Mouse (Mus musculus) CD4-positive, CD25-positive, alpha-beta regulatory T cell, adult 4 months (primary cell): Measurements from ENCODE around the gene Mcf2l. TPM values are rescaled to one million over a fixed set of nuclear protein-coding genes. Genes with fewer than 3 reads are reported as not detected.

Experiments
- ATAC-seq: one replicate; pipeline ENCODE4 v1.8.0; 2017
- polyA plus RNA-seq, 2 experiments: library from polyadenylated mRNA; unstranded; fragments of 100-300 nt; shearing (Covaris generic); gene quantifications; one replicate each; pipeline ENCODE4 v1.2.1; 2017

Gene Mcf2l
- polyA plus RNA-seq, 2 experiments from 2014 or later: 0.65 TPM; not detected in 1

DNA sequence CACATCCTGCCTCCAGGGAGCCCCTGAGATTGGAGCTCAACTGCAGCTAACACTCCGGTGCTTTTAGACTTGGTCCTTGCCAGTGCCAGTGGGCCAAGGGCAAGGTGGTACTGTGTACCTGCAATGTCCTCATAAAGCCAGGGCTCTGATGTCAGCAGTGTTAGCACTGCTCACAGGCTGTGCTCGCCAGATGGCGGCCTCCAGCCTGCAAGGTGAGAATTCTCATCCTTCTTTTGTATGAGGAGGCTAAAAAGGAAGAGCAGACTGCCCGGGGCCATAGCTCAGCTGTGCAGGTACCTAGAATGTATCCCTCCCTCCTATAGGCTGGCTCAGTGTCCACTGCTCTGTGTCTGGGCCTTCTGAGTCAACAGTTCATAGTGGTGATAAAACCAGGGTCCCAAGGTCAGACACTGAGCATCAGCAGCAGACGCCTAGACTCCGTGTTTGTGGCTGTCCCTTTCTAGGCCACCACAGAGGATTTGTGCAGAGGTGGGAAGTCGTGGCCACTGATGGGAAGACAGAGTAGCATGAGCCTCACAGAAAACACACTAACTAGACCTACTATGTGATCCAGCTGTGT lies 77.5 kb downstream of the Mcf2l start:
- ATAC-seq: no peak

GRCm38 (mm10) chr8:12952699-12953098 lies 79.1 kb downstream of the Mcf2l start:
- ATAC-seq: no peak

DNA sequence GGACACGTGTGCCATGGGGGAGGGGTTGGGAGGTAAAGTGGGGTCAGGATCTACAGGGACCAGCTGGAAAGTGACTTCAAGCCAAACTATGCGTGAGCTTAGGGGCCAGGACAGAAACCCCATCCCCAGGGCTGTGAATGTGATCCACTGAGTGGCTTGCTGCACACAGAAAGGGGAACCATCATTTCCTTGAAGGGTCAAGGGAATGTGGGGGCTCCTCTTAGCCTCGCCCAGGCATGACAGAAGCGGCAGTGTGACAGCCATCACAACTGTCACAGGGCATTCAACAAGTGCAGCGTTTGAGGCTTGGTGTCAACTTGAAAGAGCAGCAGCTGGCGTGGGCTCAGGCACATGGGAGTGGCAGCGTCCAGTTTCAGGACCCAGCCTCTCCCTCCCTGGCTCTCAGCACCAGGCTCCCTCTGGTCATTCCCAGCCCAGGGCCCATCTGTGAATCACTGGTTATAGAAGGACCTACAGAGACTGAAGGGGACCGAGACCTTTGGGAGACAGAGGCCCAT lies 81.8 kb downstream of the Mcf2l start:
- ATAC-seq: no peak

GRCm38 (mm10) chr8:12955880-12956279 lies 82.3 kb downstream of the Mcf2l start:
- no peak for ATAC-seq

DNA sequence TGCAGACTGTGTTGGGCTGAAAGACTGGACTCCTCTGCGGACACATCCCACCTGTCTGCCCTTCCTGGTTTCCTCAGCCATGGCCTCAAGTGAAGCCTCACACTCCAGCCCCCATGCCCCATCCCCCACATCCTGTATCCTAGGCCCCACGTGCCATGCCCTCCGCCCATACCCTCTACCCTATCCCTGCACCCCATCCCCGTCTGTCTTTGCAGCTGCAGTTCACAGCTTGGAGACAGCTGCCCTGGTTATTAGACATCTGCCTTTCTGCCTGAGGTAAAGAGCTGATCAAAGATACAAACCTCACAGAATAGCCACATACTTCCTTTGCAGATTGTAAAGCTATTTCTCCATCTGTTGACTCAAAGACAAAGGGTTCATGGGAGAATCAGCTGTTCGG lies 83.3 kb downstream of the Mcf2l start:
- no peak for ATAC-seq

DNA sequence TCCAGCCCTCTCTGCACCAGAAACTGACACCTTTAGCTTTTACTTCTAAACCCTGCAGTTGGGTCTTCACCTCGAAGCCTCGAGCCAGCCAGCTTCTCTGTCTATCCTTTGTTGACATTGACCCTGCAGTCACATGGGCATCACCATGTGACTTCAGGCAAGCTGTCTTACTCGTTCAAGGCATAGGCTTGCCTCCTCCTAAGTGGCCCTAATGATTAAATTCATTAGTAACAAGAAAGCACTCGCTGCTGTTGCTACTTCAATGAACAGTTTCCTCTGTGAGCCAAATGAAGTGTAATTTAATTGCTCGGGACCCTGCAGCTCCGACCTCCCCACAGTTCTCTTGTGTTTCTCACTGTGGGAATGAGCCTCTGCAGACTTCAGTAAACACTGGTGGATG lies 83.8 kb downstream of the Mcf2l start:
- ATAC-seq: no peak

DNA sequence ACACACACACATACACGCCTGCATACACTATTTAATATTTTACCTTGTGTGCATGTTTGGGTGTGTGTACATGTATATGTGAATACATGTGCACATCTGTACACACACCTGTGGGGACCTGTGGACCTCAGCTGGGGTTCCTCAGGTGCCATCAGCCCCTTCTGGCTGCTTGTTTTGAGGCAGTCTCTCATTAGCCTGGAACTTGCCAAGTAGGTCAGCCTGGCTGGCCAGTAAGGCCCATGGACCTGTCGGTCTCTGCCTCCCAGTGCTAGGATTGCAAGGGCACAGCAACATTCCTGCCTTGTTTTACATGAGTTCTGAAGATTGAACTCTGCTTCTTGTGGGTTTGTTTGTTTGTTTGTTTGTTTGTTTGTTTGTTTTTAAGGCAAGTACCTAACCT lies 87.0 kb downstream of the Mcf2l start:
- ATAC-seq: no peak

- no peak for ATAC-seq
These were observed 87.6 kb downstream of the Mcf2l start for GRCm38 (mm10) chr8:12961211-12961610.

DNA sequence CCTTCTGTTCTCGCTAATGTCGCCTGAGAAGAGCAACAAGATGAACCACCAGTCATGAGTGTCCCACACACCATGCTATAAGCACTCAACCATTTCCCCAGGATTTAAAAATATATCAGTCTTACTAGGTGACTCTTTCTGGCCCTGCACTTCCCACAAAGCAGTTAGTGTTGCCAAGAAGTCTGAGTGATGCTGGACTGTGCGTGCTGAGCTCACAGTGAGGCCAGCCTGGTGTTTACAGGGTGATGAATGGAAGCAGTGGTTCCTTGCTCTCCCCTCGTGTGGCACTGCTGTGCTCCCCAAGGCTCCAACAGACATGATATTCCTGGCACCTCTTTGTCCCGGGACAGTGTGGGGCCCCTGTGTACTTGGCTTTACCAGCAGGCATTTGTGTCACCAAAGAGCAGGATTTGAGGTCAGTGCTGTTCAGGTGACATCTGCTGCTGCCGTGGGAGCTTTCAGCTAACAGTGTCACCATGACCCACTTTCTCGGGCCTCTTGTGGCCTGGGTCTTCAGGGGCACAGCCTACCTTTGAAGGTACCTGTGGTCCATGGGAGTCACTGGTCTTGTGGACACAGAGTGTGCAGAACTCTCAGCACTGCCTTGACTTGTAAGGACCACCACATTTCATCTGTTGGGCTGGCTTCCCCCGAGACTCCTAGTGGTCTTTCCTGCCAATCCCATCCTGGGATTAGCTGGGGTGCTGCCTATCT lies 88.4 kb downstream of the Mcf2l start:
- ATAC-seq: no peak

DNA sequence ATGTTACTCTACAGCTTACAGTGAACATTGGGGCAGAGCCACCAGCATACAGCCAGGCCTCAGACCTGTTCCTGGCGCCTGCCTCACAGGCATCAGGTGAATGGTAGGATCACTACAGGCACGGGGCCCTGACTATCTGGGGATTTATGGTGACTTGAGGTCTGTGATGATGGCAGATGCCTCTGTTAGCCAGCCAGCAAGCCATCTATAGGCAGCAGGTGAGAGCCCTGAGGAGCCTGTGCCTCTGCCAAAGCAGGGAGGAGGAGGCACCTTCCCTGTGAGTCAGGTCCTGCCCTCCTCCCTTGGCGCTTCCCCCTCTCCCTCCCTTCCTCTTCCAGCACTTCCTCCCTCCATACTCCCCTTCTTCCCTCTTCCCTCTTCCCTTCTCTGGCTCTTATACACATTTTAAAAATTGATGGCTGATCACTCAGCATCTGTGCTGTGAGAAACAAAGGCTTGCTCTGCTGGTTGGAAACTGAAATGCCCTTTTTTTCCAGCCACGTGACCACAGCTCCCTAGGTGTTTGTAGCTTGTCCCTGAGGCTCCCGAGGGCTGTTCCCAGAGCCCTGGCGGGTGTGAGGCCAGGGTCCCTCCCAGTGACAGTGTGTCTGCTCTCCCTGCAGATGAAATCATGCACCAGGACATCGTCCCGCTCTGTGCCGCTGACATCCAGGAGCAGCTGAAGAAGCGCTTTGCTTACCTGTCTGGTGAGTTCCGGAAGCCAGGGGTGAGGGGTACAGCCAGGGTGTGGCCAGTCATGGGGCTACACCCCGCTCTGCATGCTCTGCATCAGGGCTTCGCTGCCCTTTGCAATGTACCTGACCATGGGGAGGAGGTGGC lies 89.2 kb downstream of the Mcf2l start:
- ATAC-seq: no peak

DNA sequence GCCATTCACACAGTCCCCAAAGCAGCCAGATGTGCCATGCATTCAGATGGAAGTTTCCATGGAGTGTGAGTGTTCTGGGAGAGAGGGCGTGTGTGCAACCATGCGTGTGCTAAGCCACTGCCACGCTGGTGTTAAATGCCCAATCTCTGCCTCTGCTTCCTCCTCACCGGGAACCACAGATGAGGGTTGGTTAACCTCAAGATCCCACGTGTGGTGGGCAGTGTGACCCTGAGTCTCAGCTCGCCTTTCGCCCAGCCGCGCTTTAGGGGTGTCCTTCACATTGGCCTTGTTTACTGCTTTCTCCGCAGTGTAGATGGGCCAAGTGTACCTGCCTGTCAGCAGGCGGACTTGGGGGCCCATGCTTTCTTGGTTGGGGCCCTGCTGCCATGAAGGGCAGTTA lies 102.7 kb downstream of the Mcf2l start:
- no peak for ATAC-seq

- no peak for ATAC-seq
These were observed 103.1 kb downstream of the Mcf2l start for GRCm38 (mm10) chr8:12976723-12977122.

DNA sequence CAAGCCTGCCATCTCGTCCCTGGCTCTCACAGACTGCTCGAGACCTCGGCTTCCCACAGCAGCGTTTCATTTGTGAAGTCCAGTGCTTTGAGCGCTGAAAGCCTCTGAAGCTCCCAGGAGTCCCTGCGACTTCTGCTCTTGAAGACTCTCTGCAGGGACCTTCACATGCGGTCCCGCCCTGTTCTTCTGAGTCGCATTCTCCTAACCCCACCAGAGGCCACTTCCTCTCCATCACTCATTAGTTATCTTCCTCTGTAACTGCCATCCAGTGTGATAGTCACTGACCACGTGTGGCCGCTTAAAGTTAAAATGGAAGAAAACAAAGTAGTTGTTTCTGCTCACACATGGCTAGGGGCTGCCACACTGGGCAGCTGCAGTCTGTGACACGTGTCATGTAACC lies 103.7 kb downstream of the Mcf2l start:
- no peak for ATAC-seq

- no peak for ATAC-seq
These were observed 104.7 kb downstream of the Mcf2l start for GRCm38 (mm10) chr8:12978308-12978707.

- ATAC-seq: peak; percentile 74
These were observed 105.1 kb downstream of the Mcf2l start for GRCm38 (mm10) chr8:12978726-12979125.

- ATAC-seq: no peak
These were observed 110.3 kb downstream of the Mcf2l start for GRCm38 (mm10) chr8:12983681-12984467.

DNA sequence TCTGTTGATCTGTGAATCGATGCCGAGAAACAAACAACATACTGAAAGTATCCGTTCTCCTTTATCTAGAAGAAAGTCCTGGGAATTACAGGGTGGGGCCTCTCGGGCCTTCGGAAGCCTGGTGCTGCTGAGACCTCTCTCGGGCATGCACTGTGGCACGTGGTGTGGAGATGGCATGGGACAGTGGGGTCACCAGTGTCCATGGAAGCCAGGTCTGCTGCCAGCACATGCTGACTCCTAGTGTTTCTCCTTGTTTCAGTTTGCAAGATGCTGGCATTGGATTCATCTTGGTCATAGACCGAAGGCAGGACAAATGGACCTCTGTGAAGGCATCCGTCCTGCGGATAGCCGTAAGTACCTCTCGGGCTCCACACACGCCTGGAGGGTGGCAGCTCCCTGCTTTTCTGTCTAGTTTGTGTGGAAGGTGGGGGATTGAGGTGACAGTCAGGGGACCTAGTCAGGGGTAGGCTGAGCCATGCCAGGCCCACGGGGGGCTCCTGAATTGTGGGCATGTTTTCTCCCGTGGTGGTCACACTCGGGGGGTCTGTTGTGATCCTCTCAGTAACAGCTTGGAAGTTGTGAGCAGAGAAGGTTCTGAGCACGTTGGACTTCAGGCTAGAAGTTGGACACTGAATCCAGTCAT lies 111.1 kb downstream of the Mcf2l start:
- no peak for ATAC-seq

DNA sequence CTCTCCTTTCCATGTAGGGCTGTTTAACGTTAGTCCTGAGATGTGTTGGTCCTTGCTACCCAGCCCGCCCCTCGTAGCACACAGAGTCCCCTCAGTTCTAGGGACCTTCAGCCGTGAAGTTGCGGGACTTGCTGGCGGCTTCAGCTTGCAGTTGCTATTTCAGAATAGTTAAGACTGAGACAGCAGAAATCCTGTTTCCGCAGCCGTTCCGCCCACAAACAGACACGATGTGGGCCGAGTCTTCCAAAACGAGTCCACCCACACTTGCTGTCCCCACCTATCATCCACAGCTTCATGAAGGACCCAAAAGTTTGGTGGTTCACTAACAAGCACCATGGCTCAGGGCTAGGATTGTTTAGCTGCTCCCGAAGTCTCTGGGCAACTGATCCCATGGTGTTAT lies 111.7 kb downstream of the Mcf2l start:
- no peak for ATAC-seq

- no peak for ATAC-seq
These were observed 114.0 kb downstream of the Mcf2l start for GRCm38 (mm10) chr8:12987571-12987970.

GRCm38 (mm10) chr8:12988722-12989430 lies 115.3 kb downstream of the Mcf2l start:
- no peak for ATAC-seq

DNA sequence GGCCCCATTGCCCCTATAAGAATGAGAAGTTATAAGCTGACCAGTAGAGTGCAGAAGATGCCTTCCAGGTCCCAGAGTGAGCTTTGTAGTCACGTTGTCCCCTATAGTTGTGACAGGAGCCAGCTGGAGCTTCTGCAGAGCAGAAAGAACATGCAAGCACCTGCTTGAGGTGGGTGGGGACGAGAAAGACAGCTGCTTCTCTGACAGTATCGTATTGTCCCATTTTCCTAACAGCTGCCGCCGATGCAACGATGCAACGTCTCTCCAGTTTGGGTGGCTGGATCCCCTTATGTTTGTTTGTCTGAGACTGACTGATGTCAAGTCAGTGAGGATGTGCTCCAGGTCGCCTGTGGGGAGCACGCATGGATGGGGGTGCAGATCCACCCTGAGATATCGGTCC lies 117.8 kb downstream of the Mcf2l start:
- ATAC-seq: no peak

DNA sequence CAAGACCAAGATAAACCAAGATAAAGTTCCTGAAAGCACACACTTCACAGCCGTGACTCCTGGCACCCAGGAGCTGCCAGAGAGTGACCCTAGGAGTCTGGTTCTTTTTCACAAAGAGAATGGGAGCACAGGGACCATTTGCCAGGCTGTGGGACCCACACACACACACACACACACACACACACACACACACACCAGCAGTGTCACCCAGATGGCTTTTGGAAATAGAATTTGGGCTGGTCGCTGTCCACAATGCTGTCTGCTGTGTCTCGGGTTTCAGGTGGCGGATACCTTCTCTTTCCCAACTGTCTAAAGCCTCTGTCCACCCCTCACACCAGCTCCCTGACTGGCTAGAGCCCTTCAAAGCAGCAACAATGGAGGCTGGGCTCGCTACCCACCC lies 120.9 kb downstream of the Mcf2l start:
- no peak for ATAC-seq
